Mouse (Mus musculus) thymus, postnatal 0 days (tissue): Measurements from ENCODE around the gene Mylk. TPM values are rescaled to one million over a fixed set of nuclear protein-coding genes. Genes with fewer than 3 reads are reported as not detected.

Experiments used
- DNase-seq: peaks from one replicate; pipeline ENCODE4 v3.0.0-alpha.2; 2015; ENCODE audit warnings: low spot score
- polyA plus RNA-seq: library from polyadenylated mRNA; unstranded; fragments of >200 nt; fragmentation: Nextera tagmentation; extraction: Ambion mirVana; gene quantifications from 2 replicates; pipeline ENCODE4 v1.2.1, GENCODE M21; 2015

The Mylk gene
- polyA plus RNA-seq, 1 experiment from 2014 or later, result 5.2 TPM

DNA sequence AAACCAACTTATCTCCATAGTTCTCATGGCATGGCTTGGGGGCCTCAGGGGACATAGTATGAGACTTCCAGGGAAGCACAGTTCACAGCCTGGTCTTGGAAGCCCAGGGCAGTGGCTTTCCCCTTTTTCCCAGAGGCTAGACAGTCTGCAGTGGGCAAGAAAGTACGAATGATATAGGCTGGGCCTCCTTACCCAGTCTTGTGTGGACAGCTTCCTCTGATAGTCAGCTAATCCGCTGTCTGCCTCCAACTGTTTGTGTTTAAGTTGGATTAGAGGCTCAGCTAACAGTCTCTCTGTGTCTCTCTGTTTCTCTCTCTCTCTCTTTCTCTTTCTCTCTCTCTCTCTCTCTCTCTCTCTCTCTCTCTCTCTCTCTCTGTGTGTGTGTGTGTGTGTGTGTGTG, 156.0 kb downstream of the Mylk start:
- DNase-seq, result no peak

DNA sequence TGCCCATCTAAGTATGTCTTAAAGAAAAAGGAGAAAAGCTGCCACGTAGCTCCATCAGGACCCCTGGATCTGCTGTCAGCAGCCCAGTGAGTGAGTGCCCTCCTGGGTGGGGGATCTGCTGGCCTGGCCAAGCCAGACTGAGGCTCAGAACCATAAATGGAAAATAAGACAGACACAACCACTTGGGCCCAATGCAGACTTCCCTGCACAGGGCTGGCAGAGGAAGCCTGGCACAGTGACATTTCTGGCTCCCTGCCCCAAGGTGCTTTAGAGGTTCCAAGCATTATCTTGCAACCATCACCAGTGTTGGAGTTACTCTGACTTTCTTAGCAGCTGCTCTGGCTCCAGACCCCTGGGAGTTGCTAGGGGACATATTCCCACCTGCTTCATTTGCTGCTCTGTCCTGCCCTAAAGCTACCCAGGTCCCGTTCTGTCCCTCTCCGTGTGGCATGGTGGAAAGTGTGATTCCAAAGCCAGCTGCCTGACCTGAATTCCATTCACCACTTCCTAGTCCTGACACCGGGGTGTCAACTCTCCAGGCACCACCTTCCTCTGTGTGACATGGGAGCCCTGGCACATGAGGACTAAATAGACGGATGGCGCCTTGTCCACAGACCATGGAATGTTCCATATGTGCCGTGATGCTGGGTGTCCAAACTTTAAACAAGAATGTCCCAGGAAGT, 156.7 kb downstream of the Mylk start:
- DNase-seq, result no peak

DNA sequence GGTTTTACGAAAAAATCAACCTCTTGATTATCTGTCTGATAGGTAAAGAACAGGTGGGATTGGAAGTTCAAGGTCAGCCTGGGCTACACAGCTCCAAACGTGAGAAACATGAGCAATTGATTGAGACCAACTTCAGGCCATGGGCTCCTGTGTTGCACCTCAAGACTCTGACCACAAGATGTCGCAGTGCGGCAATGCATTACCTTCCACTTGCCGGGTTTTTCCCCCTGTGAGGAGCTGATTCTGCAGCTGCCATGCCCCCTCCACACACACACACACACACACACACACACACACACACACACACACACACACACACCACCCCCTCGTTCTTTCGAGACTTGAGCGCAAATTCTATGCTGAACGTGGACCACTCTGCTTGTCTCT, 157.3 kb downstream of the Mylk start:
- DNase-seq, result peak; percentile 45

DNA sequence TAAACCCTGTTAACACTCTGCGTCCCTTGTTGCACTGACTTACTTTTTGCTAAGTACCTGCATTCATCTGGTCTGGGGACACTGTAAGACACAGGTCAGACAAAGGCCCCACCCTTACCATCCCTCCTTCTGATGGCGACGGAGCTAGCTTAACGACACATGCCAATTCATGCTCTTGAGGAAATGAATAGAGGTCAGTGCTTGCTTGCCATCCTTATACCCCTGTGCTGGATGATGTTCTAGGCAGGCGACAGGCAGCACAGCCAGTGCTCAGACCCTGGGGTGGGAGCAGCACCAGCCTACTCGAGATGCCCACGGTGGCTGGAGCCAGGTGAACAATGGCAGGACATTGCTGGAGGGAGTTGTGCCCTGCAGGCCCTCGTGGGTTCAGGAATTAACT, 157.8 kb downstream of the Mylk start:
- no peak for DNase-seq

DNA sequence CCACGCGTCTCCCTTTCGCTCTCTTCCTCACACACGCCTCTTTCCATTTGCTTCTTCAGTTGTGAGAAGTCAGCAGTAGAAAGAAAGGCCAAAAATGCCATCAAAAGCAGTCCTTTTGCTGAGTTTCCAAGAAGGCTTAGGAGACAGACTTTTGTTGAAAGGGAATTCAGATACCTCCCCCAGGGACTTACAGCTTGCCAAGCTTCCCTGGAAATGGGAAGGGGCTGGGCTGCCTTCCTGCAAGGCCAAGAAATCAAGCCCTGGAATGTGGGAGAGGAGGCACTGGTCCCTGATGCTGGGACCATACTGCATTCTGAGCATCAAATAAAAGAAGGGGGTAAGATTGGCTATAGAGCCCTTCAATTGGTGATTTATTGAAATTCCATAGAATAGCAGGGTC, 159.9 kb downstream of the Mylk start:
- DNase-seq, result no peak

DNA sequence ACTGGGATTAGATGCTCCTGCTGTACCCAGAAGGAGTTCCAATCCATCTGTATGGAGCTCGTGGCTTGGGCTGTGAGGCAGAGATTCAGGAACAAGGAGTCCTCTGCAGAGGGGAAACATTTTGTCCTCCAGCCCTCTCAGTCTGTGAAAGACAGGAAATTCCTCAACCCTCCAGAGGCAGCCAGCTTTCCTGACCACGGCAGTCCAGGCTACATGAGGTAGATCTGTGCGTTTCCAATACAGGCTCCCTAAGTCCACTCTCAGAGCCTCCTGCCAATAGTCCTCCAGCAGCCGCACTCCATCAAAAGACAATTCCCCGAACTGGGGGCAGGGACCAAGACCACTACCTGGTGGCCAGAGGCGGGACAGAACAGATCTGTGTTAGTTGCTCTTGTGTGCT, 164.4 kb downstream of the Mylk start:
- no peak for DNase-seq

DNA sequence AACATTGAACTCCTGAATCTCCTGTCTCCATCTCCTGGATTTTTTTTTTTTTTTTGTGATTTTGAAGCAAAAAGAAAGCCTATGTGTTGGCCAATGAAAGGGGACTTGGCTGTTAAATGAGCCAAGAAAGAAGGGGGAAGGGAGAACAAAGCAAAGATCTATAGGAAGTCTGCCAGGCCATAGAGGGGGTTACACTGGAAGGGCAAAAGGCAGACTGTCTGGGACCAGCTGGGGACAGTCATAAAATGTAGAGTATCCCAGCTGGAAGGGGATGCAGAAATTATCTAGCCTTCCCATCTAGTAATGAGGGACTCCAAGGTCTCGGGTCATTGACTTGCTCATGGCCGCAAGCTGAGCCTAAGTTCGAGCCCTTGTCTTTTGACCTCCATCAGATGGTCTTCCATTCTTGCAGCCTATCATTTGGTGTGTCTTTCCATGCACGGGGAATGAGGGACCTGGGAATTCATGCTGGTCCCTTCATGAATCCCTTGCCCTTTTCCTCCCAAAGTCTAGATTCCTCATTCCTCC, 172.4 kb downstream of the Mylk start:
- DNase-seq, result no peak

DNA sequence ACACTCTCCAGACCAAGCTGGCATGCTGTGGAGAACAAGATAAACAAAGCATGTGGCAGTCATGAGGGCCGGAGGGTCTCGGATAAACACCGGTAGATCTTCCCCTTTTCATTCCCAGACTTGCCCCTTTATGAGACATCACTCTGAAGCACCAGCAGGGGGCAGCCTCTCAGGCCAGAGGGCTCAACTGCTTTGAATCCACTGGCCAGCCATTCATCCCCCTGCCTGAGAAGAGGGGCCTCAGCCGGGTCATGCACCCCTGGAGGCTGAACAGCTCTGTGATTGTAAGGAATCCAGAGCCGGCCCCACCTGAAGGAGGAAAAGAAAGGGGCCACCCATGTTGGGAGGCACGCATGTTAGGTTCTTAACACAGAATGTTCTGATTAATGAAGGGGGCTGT, 175.2 kb downstream of the Mylk start:
- DNase-seq, result no peak

DNA sequence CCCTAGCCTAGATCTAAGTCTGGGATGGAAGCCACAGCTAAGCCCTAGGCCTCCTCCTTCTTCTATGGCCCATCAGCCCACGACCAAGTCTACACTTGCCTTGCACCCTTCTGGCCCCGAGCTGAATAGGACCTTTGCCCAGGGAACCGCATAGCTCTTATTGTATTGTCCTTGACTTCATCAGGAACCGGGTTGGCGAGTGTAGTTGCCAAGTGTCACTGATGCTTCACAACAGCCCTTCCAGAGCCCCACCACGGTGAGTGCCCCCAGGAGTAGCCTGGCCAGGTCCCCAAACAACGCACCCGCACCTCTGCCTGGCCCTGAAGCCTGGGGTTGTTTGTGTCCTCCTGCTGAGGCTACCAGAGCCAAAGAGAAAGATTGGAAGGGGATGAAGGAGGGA, 175.9 kb downstream of the Mylk start:
- DNase-seq, result no peak

DNA sequence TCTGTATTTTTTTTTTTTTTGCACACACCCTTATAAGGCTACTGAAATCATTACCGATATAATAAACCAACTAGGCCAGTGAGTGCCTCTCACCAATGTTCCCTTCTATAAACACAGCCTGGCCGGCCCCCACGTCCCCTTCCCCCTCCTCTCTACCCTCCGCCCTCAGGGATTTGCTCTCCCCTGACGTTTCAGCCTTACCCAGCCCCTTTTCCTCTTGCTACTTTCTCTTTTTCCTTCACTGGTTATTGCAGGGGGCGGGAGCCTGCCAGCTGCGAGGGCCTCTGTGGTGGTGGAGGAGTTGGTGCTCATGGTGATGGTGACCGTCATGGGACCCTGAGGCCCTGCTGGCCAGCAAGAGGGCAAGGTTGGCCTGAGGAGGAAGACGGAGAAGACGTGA, 176.3 kb downstream of the Mylk start:
- DNase-seq, result no peak

DNA sequence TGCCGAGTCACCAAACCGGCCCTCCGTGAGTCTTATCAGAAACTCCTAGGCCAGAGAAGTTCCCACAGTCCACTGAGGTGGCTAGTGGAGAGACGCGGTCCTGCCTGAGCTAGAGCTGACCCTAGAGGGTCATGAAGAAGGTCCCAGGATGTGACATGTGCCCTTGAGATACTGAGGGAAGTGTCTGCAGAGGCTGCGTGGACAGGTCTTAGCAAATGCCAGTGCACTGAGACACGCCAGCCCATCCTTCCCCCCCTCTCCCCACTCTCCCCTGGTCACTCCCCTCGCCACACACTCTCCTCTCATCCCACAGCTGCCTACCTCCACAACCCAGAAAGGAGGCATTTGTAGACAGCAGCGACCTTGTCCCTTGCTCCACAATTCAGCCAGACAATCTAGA, 178.6 kb downstream of the Mylk start:
- no peak for DNase-seq

DNA sequence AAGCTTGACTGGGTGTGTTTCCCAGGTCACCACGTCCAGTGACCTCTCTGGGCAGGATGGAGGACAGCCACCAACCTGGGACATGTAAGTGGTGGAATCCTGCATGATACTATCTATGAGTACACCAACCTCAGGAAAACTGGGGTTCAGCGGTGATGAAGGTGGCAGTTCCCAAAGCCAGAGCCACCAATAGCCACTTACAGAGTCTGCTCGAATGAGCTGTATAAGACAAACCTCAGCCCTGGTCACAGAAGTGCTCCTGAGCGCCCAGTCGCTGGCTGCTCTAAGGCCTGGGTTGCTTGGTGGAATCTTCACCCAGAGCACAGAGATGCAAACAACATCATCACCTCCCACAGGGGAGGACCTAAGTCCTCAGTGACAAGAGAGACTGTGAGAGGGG, 179.3 kb downstream of the Mylk start:
- DNase-seq, result no peak

DNA sequence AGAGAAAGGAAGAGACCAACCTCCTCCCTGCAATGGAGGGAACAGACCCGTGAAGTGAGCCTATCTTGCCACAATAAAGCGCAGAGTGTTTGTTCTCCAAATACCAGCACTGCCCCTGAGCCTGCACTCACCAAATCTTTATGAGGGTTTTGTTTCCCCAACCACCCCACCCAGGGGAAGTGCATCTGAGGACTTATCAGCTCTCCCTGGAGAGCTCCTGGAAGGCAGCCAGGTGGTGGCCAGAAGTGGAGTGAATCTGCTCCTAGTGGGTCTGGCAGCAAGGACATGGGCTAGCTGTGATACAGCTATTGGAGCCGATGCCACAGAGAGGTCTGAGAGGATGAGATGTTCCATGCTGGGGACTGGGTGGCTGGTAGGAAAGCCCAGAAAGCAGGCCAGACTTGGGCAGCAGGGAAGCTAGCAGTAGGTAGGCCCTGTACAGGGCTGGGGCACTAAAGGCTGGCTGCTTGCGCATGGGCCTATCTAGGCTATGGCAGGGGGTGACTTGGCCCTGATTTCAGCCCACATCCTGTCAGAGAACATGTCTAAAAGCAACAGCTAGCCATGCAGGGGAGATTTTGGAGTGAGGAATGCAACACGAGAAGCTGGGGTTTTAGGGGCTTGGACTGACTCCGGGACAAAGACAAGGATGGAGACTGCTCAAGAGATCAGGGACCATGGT, 180.1 kb downstream of the Mylk start:
- no peak for DNase-seq

DNA sequence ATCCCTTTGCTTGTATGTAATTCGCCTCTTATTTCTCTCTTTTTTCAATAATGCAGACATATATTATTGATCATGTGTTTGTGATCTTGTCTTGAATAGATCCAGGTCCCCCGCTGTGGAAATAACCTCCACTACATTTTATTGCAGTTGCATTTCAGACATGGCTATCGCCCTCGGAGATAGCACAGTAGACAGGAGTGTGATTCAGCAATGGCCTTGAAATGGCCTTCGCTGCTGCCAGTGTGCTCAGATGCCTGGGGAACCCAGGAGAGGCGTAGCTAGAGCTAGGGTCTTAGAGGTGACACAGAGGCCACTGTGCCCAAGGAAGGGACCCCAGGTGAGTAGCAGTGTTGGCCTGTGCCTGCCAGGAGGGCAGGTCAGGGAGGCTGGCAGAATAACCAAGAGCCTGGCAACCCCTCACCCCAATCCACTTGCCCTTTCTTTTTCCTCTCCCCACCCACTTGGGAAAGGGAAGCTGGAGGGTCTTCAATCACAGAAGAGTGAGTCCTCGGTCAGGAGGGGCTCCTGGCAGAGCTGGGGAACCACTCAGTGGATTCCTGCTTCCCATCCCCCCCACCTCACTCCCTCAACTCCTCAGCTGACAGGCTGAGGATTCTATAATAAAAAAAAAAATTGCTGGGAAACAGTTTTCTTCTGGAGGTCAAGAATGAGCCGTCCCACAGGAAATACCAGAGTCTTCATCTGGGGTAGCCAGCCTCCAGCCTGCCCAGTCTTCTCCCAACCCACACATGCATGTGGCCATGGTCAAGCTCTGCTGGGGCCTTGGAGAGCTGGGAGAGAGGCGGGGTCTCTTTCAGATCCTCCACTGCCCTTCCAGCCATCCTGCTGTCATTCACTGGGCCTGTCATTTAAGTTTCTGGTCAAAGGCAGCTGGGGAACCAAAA, 181.8 kb downstream of the Mylk start:
- DNase-seq, result no peak

DNA sequence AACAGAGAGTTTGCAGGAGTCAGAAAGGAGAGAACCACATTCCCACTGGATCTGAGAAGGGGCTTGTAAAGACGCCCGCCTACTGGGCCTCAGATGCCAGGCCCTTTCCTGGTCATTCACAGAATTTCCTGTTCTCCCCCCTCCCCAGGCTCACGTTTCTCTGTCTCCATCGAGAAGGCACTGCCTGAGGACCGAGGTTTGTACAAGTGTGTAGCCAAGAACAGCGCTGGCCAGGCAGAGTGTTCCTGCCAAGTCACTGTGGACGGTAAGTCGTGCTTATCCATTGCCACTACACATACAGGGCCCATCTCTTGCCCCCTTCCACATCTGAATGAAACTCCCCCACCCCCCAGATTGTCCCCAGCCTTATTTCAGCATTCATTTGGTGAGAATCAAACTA, 184.7 kb downstream of the Mylk start:
- no peak for DNase-seq

DNA sequence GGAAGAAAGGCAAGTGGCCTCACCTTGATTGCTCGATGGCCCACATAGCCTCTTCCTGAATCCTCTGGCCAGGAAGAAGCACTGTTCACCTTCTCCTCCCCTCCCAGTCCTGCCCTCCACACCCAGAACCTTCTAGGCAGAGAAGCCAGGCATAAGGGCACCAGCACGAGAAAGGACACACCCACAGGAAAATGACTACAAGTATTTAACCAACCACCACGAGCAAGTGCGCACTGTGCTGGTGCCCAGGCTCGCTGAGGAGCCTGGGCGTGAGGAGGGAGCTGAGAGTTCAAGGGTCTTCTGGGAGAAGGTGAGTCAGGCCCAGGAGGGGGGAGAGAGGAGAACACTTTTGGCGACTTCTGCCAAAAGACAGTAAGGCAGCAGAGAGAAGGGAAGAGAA, 185.1 kb downstream of the Mylk start:
- DNase-seq, result no peak

DNA sequence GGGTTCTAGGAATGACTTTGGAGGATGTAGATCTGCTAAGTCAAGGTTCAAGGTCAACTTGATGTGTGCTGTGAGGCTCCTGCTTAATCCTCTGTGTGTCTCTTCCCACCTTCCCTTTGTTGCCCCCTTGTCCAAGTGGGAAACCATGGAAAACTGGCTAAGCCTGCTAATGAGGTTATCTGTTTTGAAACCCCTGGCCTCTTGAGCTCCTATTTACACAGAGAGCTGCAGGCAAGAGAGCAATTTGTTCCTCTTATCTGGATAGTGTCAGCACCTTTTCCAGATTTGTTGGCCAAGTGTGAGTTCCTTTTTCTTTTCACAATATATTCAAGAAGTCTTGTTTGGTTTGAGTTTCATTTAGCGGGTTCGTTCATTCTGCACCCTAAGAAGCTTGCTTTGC, 186.3 kb downstream of the Mylk start:
- DNase-seq, result no peak

DNA sequence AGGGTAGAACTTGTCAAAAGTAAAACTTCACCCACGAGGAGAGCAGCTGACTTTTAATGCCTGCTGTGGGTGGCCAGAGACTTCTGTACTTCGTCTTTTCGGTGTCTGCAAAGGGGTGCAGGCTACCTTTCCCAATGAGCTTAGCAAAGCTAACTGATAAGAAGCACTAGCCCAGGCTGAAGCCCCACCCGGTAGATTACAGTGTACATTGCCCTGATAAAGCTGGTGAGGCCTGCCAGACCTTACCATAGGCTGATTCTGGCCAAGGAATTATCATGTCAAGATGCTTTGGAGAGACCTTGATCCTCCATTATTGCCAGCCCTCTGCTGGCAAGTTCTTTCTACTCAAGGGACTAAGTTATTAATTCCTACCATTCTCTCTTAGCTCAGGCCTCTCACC, 188.2 kb downstream of the Mylk start:
- DNase-seq, result no peak

DNA sequence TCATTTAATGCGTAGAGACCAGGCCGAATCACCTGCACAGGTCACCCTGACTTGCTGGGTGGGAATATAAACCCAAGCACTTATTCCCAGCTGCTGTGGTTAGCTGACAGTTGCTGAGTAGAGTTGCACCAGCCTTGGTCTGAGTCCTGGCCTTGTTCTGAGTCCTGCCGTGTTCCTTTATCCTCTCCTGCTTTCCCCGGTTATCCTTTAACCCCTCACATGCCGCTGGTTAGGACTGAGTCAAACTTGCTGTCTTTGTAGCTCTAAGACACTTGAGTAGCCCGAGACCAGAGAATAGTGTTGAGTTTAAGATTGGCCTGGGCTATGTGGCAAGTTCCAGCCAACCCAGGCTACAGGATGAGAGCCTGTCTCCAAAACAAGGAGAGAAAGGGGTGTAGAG, 189.5 kb downstream of the Mylk start:
- DNase-seq, result no peak

DNA sequence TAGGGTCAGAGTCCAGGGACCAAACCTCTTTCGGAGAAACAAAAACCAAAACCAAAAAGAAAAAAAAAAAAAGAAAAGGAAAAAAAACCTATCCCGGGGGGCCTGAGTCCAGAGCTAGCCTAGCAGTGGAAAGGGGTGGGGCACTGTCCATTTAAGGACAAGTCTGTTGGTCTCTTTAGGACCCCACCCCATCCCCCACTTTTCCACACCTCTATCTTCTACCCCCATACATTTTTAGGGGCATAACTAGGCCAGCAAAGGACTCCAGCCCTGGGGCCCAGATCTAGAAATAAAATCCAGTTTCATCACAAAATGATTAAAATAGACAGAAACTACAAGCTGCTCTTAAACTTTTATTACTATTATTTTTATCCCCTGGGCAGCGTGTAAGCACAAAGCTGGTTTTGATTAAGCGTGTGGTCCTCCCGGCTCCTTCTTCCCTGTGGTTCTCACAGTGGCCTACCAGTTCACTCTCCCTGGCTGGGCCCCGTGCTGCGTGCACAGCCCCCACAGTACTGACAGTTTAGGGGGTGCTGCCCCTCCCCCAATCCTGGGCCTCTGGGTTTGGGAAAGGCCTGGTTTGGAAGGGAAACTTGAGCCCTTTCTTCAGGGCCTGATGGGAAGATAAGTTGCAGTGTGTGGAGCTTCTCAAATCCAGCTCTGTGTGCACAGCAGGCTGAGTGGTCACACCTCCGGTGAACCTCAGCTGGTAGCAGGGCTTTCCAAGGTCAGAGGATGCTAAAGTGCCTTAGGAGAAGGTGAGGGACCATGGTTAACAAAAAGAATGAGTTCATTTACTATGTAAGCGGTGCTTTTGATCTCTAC, 190.7 kb downstream of the Mylk start:
- no peak for DNase-seq

DNA sequence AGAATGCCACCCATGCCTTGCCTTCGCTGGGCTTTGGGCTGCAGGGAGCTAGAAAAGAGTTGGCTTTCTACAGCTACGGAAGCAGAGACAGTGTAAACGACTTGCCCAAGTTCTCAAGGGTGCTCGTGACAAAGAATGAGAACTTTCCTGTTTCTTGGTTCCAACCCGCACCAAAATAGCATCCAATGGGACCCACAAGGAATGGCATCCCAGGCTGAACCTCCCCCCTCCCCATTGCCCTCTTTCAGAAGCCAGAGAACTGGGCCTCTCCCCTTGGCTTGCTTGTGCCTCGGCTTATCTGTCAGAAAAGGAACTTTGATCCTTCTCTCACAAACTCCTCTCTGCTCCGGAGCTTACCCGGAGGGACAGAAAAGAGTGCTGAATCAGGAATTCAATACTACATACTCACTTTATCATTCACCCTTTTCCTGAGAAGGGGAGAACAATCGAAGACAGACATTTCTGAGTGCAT, 191.4 kb downstream of the Mylk start:
- no peak for DNase-seq
